Mouse (Mus musculus): ENCODE measurements around the gene Hapln4.

Hapln4 gene

DNA sequence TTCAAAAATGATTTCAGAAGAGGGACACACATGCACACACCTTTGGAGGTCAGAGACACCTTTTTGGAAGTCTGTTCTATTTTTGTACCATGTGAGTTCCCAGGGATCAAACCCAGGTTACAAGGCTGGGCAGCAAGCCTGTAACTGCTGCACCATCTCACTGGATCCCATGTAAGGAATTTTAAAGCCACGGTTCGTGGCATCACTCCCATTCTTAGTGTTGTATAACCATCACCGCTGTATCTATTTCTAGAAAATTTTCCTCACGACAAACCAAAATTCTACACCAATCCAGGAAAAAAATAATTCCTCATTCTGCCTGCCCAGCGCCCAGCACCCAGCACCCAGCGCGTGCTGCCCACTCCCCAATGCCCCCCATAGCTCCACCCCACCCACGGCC lies 16.0 kb downstream of the Hapln4 start:
- DNase-seq (ENCODE audit: low spot score in 2 of 2), result peak in 1 of 2 experiments; percentile 65

DNA sequence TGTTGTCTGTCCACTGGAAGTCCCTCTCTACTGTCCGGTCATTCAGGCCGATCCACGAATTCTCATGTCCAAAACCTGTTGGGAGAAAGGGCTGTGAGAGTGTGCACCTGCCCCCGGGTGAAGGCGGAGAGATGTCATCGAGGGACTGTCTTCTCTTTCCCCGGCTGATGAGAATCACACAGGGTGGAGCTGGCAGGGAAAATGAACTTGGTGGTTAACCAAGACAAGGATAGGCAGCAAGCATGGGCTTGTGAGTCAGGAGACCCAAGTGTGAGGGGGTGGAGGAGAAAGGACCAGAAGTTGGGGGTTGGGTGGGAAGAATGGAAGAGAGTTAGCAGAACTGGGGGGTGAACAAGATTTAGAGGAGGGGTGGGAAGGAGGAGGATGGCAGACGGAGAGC lies 17.0 kb downstream of the Hapln4 start:
- DNase-seq (ENCODE audit: low spot score in 2 of 2), result no peak

DNA sequence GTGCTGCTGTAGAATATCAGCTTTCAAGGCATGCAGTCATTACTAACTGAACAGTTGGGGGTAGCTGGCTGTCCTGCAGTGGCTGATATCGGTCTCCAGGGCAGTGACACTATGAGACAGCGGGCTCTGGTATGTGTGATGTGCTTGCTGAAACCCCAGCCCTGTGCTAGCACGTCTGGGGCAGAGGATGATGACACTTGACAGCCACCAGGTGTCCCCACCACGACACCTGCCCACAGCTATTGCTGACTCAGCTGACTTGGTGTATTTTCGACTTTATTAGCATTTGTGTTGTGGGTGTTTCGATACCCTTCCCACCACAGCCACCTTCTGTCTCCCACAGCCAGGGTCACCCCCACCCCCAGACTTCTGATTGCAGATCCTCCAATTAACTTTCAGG lies 21.2 kb downstream of the Hapln4 start:
- DNase-seq (ENCODE audit: low spot score in 2 of 2), result no peak

DNA sequence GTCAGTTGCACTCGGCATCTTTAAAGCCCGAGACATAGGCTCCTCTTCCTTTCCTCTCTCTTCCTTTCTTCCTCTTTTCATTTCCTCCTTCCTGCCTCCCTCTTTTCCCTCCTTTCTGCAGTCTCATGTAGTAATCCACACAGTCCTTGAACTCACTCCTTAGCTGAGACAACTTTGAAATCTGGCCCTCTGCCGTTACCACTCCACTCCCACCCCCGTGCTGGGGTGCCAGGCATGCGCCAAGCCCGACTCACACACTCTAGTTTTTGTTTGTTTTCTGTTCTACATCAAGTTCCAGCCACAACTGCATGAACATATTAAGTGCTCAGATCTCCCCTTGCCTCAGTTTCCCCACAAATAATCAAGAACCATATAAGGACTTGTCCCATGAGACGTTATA lies 21.7 kb downstream of the Hapln4 start:
- DNase-seq (ENCODE audit: low spot score in 2 of 2), result no peak

DNA sequence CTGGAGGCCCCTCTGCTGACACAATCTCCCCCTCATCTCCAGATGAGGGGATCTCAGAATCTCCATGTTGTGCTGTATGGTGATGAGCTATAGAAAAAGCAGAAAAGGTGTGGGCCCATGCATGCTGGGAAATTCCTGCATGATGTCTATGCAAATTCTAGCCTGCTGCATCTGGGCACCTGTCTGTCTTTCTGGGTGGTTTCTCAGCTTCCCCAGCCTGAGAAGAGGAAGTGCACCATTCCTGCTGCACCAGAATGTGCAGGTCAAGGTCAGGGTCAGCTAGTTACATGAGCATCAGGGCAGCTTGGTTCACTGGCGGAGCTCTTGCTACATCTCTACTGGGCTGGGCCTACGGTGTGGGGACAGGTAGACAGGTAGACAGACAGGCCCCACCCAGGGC lies 27.2 kb downstream of the Hapln4 start:
- DNase-seq (ENCODE audit: low spot score in 2 of 2), result no peak

DNA sequence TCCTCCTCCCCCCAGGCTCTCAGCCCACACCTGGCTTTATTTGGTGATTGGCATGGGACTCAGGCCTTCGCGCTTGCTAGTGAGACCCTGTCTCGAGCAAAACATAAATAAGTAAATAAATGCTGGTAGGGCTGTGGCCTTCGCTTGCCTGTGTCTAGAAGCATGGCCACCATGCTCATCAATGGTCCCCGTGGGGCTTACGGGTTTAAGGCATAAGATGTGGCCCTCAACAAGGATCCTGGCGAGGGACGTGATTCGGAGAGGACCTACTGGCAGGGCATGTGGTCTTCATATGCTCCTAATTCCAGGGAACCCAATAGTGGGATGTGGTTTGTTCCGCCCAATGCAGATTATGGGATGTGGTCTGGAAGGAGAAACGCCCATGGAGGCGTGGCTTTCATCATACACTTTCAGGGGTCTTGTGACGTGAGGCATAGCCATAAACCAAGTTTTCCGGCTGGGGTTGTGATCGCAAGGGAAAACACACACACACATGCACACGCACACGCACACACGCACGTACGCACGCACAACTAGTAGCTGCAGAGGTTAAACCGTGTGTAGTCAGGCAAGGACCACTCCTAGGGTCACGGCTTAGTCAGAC lies 28.0 kb downstream of the Hapln4 start:
- DNase-seq (ENCODE audit: low spot score in 2 of 2), result no peak

DNA sequence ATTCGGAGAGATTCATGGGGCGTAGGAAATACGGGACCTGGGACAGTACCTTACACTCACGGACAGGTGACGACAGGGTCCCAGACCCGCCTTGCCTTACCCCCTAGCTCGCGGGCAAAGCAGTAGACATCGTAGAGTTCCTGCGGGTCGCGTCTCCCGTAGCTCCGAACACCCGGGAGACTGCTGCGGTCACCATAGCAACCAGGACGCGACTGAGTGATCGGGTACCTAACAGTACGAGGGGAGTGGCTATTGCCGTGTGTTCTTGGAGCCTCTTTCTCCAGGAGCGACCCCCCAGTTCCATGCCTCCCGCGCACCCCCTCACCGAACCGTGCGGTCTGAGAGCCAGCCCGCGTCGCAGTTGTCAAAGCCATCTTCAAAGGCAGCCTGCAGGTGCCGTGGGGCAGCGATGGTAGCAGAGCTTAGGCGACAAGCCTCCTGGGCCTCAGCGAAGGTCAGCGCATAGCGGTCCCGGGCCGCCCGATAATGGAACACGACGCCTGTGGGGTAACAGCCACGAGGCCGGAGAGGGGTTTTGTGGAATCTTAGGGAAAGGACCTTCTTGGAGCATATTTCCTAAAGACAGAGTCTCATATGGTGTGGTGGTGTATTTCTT lies 29.3 kb downstream of the Hapln4 start:
- DNase-seq (ENCODE audit: low spot score in 2 of 2), result peak in 1 of 2 experiments; percentile 33

DNA sequence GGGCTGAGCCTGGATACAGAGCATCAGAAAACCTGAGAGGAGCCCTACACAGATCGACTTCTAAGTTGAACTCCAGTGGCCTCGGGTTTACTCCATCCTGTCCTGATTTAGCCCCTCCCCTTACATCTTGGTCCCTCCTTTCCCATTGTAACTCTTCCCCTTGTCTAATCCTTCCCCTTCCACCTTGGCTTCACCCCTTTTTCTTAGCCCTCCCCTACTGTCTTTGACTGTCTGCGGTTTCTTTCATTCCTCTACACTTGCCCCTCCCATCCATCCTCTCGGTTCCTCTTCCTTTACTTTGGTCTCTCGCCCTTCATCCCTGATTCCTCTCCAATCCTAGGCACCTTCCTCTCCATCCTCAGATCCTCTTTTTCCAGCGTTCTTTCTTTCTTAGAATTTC lies 31.2 kb downstream of the Hapln4 start:
- no peak for DNase-seq (ENCODE audit: low spot score in 2 of 2)

DNA sequence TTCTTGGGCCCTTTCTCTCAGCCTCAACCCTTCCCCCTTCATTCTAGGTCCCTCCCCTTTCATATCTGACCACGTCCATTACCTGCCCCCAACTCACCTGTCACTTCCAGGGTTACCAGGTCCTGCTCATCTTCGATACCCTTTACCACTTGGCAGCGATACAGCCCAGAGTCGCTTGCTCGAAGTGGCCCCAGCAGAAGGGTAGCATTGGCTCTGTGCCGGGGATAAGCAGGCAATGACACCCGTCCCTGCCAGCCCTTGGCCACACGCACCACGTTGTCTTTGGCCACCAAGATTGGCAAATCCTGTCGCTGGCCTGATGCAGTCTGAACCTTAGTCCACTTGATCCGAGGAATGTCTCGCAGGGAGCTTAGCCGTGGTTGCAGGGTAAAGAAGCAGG lies 31.6 kb downstream of the Hapln4 start:
- DNase-seq (ENCODE audit: low spot score in 2 of 2), result no peak

DNA sequence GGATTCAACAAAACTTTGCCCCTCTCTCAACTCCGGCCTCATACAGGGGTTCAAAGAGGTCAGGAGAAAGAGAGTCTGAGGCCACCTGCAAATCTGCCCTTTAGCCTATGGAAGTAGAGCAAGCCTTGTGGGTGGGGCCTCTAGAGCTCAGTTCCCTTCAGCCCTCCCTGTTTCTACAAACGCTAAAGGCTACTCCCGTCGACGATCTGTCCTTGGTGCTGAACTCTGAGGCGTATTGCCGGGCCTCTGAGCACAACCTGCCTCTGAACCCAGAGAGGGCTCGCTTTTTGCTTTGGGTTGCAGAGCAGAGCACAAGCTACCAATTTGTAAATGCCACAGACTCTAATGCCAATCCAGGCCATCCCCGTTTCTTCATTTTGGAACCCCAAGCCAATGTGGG lies 34.4 kb downstream of the Hapln4 start:
- DNase-seq (ENCODE audit: low spot score in 2 of 2), result no peak

DNA sequence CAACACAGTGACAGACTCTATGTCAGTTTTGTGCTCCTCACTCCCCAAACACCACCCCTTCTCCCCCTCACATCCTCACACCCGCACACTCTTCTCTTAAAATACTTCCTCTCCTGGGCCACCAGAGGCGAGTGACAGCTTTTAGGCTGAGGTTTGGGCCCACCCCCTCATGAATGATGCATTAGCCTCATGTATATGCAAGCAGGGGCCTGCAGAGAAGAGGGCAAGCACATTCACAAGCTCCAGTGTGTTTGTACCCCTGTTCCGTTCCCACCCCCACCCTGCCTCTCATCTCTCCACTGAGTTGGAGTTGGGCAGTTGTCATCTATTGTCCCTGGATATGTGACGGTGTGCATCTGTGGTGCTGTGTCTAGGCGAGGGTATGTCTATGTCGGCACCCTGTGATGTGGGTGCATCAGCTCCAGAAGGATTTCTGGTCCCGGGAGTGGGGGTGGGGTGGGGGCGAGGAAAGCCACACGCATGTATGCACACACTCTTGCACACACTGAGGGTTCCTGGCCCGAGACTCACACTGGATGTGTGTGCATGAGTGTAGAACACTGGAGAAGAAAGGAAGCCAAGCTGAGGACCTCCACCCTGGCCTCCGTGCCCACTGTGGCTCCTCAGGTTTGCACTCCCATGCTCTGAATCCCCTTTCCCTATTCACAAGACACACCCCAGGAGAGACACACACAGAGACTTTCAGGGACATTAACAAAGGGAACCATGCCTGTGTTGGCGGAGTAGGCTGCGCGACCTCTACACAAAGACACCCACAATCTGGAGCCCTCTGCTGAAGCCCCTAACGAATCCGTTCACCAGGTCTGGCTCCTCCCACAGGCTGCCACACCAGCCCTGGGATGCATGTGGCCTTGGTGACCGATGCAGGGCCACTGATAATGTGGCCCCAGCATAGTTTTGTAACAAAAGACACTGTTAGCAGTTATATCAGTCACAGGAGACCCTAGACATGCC lies 35.8 kb downstream of the Hapln4 start:
- peak; percentile 78 to 79 for DNase-seq (ENCODE audit: low spot score in 2 of 2)

DNA sequence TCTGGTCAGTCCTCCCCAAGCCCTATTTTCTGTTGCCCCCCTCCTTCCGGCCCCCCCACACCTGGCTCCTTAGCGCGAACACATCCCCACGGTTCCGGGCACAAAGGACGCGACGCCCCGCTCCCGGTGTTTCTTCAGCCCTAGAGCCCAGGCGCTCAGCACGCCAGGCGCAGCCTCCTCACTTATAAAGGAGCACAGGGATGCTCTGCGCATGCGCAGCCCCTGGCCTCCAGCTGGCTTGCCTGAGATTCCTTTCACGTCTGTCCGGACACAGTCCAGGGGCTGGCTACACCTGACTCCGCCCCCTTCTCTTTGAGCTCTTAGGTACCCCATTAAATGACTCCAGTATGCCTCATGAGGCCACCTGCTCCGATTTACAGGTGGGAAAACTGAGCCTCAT lies 37.4 kb downstream of the Hapln4 start, which contains the start of gene Ncan:
Ncan (minus strand) TSS at position 207 of the 400 bp plus-strand sequence.
- DNase-seq (ENCODE audit: low spot score in 2 of 2), result peak; percentile 92 to 94

DNA sequence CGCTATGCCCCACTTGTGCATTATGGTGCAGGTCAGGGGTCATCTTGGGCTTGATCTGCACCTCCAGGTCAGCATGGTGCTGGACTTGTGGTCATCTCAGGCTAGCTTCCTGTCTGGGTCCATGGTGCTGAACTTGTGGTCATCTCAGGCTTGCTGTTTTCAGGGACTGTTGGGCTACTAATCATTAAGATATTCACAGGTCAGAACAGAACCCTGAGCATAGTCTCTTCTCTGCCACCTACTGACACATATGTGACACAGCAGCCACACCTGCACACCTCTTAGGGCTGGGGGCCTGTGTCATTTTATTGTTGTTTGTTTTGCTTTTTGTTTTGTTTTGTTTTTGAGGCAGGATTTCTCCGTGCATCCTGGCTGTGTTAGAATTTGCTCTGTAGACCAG lies 39.6 kb downstream of the Hapln4 start:
- DNase-seq (ENCODE audit: low spot score in 2 of 2), result no peak

DNA sequence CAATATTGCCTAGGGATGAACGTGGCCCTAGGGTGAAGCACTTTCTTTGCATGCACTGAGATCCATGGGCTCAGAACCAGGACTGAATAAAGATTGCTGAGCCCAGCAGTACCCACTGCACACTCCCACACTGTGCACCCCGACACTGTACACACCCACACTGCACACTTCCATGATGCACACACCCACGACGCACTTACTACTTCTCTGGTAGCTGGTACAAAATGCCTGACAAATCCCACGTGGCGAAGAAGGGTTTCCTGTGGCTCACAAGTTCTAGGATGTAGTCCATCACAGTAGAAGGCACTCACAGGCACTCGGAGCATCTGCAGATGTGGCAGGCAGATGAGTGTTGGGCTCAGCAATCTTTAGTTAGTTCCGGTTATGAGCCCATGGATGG lies 41.7 kb downstream of the Hapln4 start:
- peak; percentile 45 to 54 for DNase-seq (ENCODE audit: low spot score in 2 of 2)

DNA sequence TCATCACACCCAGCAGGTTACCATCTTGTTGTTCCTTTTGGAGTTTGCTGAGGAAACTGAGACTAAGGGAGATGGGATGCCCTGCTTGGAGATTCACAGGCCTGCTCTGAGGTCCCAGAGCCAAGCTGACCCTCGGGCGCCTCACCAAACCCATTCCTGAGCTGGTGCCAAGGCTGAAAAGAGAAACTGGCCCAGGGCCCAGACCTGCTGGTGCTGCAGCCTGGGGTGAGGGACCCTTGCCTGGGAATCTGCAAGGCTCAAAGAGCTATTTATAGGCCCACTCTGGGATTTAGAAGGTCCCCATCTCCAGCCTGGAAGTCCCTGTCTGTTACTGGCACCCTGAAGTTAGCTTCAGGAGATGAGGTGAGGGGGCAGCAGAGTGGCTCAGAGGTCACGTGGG lies 45.2 kb downstream of the Hapln4 start:
- DNase-seq (ENCODE audit: low spot score in 2 of 2), result peak; percentile 57 to 60

DNA sequence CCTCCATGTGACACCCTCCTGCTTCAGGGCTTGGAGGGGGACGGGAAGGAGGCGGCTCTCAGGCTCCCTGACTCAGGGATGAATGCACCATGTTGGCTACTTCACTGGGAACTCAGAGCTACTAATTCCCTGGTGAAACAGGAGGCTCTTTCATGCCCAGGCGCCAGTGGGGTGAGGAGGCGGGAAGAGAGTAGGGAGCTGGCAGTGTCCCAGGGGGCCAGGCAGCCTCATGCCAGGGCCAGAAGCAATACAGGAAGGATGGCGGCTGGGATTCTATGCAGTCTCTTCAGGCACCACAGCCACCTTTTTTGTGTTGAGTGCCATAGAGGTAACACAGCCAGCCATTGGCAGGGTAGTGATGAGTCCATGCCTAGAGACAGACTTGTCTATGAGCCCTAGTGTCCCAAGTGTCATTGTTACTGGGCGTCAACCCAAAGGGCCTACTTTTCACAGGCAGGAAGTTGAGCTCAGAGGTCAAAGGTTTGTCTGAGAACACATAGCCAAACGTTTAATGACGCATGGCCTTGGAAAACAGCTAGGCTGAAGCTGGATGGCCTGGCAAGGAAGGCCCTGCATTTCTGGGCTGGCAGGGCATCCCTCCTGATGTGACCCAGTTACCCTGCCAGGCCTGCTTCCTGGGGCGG lies 46.2 kb downstream of the Hapln4 start:
- DNase-seq (ENCODE audit: low spot score in 2 of 2), result peak; percentile 51 to 67

DNA sequence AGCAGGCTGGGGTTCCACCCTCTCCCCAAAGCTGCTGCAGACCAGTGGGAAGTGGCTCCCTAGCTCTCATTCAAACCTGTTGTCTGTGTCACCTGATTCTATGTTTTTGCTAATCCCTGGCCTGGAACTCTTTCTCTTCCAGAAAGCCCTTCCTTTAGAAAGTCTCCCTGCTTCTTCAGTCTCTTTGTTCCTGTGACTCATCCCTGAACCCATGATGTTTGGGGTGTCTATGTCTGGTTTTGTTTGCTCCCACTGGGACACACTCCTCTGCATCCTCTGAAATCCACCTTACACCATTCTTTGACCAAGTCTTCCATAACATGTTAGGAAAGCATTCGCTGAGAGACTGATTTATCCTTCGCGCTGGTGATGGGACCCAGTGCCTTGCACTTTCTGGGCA lies 46.8 kb downstream of the Hapln4 start:
- DNase-seq (ENCODE audit: low spot score in 2 of 2), result no peak

DNA sequence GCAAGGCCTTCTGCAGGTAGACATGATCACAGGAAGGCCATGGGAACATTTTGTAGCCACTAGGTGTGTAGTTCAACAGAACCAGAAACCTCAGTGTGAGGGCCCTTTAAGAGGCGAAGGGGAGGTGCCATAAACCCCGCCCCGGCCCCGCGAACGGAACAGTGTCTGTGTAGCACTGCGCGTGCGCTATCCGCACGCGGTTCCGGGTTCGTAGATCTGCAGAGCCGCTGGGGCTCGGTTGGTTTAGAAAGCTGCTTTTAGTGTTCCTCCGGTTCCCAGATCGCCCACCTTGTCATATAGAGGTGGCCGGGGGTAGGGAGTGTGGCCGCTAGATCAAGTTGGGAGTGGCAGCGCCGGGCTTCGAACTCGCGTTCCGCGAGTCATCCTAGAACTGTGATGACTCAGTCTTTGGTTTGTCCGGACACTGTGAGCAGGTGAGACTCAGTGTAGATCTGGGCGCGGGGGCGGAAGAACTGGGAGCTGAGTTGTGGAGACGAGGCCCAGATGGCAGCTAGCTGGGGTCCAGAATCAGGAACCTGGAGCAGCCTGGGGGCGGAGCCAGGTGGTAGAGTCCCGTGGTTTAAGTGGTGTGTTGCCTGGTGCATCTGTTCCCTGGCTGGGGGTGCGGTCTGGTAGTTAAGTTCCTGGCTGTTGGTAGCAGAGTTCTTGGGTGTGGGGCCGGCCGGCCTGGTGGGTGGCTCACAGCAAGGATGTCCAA lies 48.1 kb downstream of the Hapln4 start, which contains the start of gene Nr2c2ap:
Nr2c2ap (plus strand) TSS at position 168 of the 718 bp plus-strand sequence.
- peak; percentile 79 for DNase-seq (ENCODE audit: low spot score in 2 of 2)

DNA sequence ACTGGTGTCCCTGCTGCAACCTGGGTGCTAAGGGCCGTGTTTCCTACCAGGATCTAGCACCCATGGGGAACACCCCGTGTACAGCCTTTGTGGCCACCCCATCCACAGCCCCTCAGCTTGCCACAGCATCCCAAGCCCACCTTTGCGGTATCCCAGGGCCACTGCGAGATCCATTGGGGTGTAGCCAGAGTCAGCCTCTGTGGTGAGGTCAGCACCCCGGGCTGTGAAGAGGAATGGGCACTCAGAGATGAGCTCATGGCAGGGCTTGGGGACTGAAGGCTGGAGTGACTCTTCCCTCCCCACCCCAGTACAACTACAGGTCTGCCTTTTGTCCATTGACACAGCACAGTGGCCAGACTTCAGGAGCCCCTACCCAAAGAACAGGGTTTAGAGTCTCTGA lies 50.8 kb downstream of the Hapln4 start:
- no peak for DNase-seq (ENCODE audit: low spot score in 2 of 2)

DNA sequence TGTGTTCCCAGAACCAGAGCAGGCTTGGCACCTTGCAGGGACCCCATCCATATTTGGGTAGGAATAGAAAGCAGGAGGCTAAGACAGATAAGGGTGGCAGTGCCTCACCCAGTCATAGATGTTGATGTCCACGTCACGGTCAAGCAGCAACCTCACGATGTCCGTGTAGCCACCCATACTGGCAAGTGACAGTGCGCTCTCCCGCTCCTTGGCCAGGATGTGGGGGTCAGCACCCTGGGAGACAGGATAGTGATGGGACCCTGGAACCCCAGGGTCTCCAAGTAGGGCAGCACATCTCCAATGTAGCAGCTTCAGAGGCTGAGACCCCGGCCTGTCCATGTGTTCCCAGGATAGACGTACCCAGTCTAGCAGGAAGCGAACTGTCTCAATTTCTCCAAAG lies 51.7 kb downstream of the Hapln4 start:
- no peak for DNase-seq (ENCODE audit: low spot score in 2 of 2)

DNA sequence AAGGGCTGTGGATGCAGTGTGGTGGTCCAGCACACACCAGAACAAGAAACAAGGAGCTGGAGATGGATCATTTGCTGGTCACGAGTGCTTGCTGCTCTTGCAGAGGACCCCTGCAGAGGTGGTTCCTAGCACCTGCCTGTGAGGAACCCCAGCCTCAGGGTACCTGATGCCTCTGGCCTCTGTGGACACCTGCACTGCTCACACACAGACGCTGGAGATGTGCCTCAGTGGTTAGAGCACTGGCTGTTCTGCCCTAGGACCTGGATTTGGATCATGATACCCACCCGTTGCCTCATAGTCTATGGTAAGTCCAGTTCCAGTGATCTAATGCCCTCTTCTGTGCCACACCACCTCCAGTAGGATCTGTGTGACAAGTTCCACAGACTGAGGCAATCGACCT lies 53.3 kb downstream of the Hapln4 start:
- DNase-seq (ENCODE audit: low spot score in 2 of 2), result no peak

Measured in right cerebral cortex, adult 2 months (tissue).